Comparison of ENCODE assay signal across 9 mouse cellular contexts in the genomic region with DNA sequence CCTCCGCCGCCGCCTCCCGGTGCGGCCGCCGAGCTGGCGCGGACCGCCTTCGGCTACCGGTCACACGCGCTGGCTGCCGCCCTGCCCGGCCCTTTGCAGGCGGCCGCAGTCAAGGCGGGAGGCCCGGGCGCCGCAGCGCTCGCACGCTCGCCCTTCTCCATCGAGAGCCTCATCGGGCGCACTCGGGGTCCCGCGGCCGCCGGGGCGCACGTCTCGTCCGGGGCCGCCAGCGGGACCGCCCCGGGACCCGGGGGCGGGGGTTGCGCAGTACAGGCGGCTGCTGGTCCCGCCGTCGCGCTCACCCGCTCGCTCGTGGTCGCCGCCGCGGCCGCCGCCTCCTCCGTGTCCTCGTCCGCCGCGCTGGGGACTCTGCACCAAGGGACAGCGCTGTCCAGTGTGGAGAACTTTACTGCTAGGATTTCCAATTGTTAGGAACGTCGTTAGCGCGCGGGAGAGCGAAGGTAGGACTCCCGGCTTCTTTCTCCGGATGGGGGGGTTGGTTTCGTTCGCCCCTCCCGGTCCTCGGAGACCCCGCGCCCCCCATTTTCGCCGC. TPM values are rescaled to one million over a fixed set of nuclear protein-coding genes. Genes with fewer than 3 reads are reported as not detected.
DNase-seq lines count a peak whose midpoint lies in the region; ATAC-seq and TF ChIP-seq lines count a peak whose summit lies in the region.
"Had no signal": no experiment of that assay in that cellular context is flagged by ENCODE, and none has a peak within 500 bp of the region (broad histone marks: within the 10 kb centered on the region; RNA-seq: fewer than 3 reads in every experiment).

No protein-coding gene starts in this region.

- DNase-seq in left cerebral cortex, adult 2 months (ENCODE audit: extremely low spot score in 1 of 2, low spot score in 2 of 2): no peak
- no peak for DNase-seq in left cerebral cortex, adult 8-10 months (ENCODE audit: low spot score in 2 of 2)
- DNase-seq in brain, embryonic 14.5 days (ENCODE audit: low read depth): peak; percentile 20
- no peak for DNase-seq in heart, postnatal 0 days (ENCODE audit: low spot score)
- peak; percentile 11 for DNase-seq in liver
- DNase-seq in right cerebral cortex, adult 18-20 months: no peak
- DNase-seq in frontal cortex, postnatal 10 days (ENCODE audit: low spot score in 2 of 2): no peak

- ATAC-seq in heart, postnatal 0 days (ENCODE audit: insufficient read depth, low read depth): 0 out of 2 replicates have a peak, but pooled peaks have one; percentile 50

- WGBS in heart, postnatal 0 days: 1% methylated on average over 49 of the region's 81 CpGs
- WGBS in olfactory bulb, adult 2 months: 2% methylated on average over 81 of the region's 81 CpGs

- H3K9me3 ChIP-seq in heart, postnatal 0 days (replicated peaks; ENCODE audit: control insufficient read depth, low read length): no peaks in the 10 kb centered on the region

- peak overlapping the region; percentile 24; the same call in 1 of the 2 replicates for H3K4me3 ChIP-seq in left cerebral cortex, adult 2 months
- H3K4me3 ChIP-seq in heart, postnatal 0 days (ENCODE audit: low read depth, low read length): peak overlapping the region; percentile 49
- peak overlapping the region; percentile 27 for H3K4me3 ChIP-seq in olfactory bulb, adult 2 months (ENCODE audit: insufficient read depth, low read depth, low read length)

- no peaks in the 10 kb centered on the region for H3K36me3 ChIP-seq in heart, postnatal 0 days (replicated peaks; ENCODE audit: control insufficient read depth, insufficient read depth, low read length)

- H3K9ac ChIP-seq in heart, postnatal 0 days (replicated peaks; ENCODE audit: low read depth, low read length): no peak overlapping the region

- H3K27ac ChIP-seq in left cerebral cortex, adult 2 months: no peak overlapping the region
- H3K27ac ChIP-seq in heart, postnatal 0 days (ENCODE audit: low read depth): no peak overlapping the region
- H3K27ac ChIP-seq in olfactory bulb, adult 2 months (ENCODE audit: insufficient read depth, low read depth, low read length): no peak overlapping the region

- intact Hi-C loops in left cerebral cortex, adult 2 months (cut with DNase I): no loop called here

- no peak for TF ChIP-seq CTCF in left cerebral cortex, adult 2 months (IDR thresholded peaks at IDR 0.05)
- TF ChIP-seq CTCF in brain, embryonic 14.5 days (IDR thresholded peaks at IDR 0.05; ENCODE audit: borderline replicate concordance, extremely low read depth, insufficient read depth, insufficient read length): no peak
- TF ChIP-seq CTCF in heart, postnatal 0 days (IDR thresholded peaks at IDR 0.05; ENCODE audit: low read depth): no peak
- TF ChIP-seq CTCF in olfactory bulb, adult 2 months (IDR thresholded peaks at IDR 0.05; ENCODE audit: insufficient read depth, low read depth, low read length): no peak

- H3K4me1 ChIP-seq in heart, postnatal 0 days (ENCODE audit: control insufficient read depth, insufficient read depth): 0 out of 2 replicates have a peak, but pooled peaks cover 4% of the 10 kb centered on the region
- H3K4me1 ChIP-seq in olfactory bulb, adult 2 months (ENCODE audit: control insufficient read depth, insufficient read depth, low read length): peaks cover 15% of the 10 kb centered on the region

- TF ChIP-seq EP300 in heart, postnatal 0 days (IDR thresholded peaks at IDR 0.05; ENCODE audit: low read depth): no peak

- no peak for TF ChIP-seq POLR2A in brain, embryonic 14.5 days (IDR thresholded peaks at IDR 0.05; ENCODE audit: borderline replicate concordance, extremely low read depth, insufficient read depth, insufficient read length, poor library complexity, severe bottlenecking)
- TF ChIP-seq POLR2A in olfactory bulb, adult 2 months (IDR thresholded peaks at IDR 0.05; ENCODE audit: insufficient read depth, low read depth, low read length): no peak

- H3K27me3 ChIP-seq in heart, postnatal 0 days (ENCODE audit: control insufficient read depth, insufficient read depth, low read length): peaks cover 97% of the 10 kb centered on the region
- H3K27me3 ChIP-seq: Patski had no signal

- peak overlapping the region; percentile 67 for H3K4me2 ChIP-seq in heart, postnatal 0 days (ENCODE audit: low read depth, low read length)

RNA-seq across cellular contexts. Expression of gene Foxd1, which starts 1.6 kb away (rescaled TPM):
- total RNA-seq in left cerebral cortex, adult 2 months (2021): 1 to 10 TPM; 1.5 to 1.9 TPM
- total RNA-seq in left cerebral cortex, adult 8-10 months (2022): 1 to 10 TPM; 1.3 to 1.6 (median 1.5) TPM
- polyA plus RNA-seq in brain, embryonic 14.5 days (2012; rRNA removed): 2.5 and 3.2 TPM in 2 replicates
- total RNA-seq in heart, postnatal 0 days (2014; rRNA removed; ENCODE audit: low replicate concordance): not detected in 2 replicates
- not detected in 2 replicates for polyA plus RNA-seq in heart, postnatal 0 days (2015; fragmentation: Nextera tagmentation; extraction: Ambion mirVana)
- not detected in 2 replicates for polyA plus RNA-seq in olfactory bulb, adult 2 months (2012; ENCODE audit: insufficient read depth, insufficient read length, low replicate concordance, missing spikeins)

RNA-seq across cellular contexts. Expression of gene Btf3, which starts 38.8 kb away (rescaled TPM):
- total RNA-seq in left cerebral cortex, adult 2 months (2021): 100 to 1,000 TPM; 160 to 170 TPM
- total RNA-seq in left cerebral cortex, adult 8-10 months (2022): 100 to 1,000 TPM; 167 to 188 (median 185) TPM
- polyA plus RNA-seq in brain, embryonic 14.5 days (2012; rRNA removed): 459 and 601 TPM in 2 replicates
- 208 and 210 TPM in 2 replicates for total RNA-seq in heart, postnatal 0 days (2014; rRNA removed; ENCODE audit: low replicate concordance)
- 384 and 393 TPM in 2 replicates for polyA plus RNA-seq in heart, postnatal 0 days (2015; fragmentation: Nextera tagmentation; extraction: Ambion mirVana)
- polyA plus RNA-seq in olfactory bulb, adult 2 months (2012; ENCODE audit: insufficient read depth, insufficient read length, low replicate concordance, missing spikeins): 487 TPM in 1 of 2 replicates, not detected in the other

Comparison
In these comparisons a context has a peak if more than half of its experiments do, and no peak if none do; other contexts are left out.
1. DNase-seq: peak in brain, embryonic 14.5 days (single experiment) and liver (single experiment); none in left cerebral cortex, adult 2 months (0 of 2), left cerebral cortex, adult 8-10 months (0 of 2), heart, postnatal 0 days (single experiment), right cerebral cortex, adult 18-20 months (single experiment) and frontal cortex, postnatal 10 days (0 of 2).
2. Peak in every context shown above with its lines, with median percentiles within 50 percentile points of each other: H3K4me3 ChIP-seq.